Mouse (Mus musculus) ES-E14 (cell line): ENCODE data around the gene Supt5. TPM values are rescaled to one million over a fixed set of nuclear protein-coding genes. Genes with fewer than 3 reads are reported as not detected.

ENCODE experiments used
- DNase-seq: peaks from one replicate; pipeline ENCODE4 v3.0.0-alpha.2; 2013; ENCODE audit warnings: low read depth, low spot score
- H3K27ac ChIP-seq: 2 replicates; pipeline ENCODE4 v1.5.1; 2012; ENCODE audit warnings: low read depth, mild to moderate bottlenecking, low read length, moderate library complexity, mixed read lengths; ENCODE audit not compliant: poor library complexity, insufficient read depth, severe bottlenecking
- H3K36me3 ChIP-seq: 2 replicates; pipeline ENCODE4 v1.6.1; 2012; ENCODE audit warnings: mild to moderate bottlenecking, low read length, moderate library complexity, mixed read lengths; ENCODE audit not compliant: control insufficient read depth, poor library complexity, insufficient read depth, severe bottlenecking
- H3K4me1 ChIP-seq, 2 experiments: fragments of 150-350 bp in 1 of 2; sonication (generic) in 1 of 2; 2 replicates each; pipeline ENCODE4 v1.6.1; 2012; ENCODE audit warnings: low read length in 2 of 2, mild to moderate bottlenecking in 1 of 2, mixed read lengths in 1 of 2; ENCODE audit not compliant: control insufficient read depth in 2 of 2, insufficient read depth in 2 of 2, poor library complexity in 1 of 2
- H3K4me3 ChIP-seq, 2 experiments: fragments of 150-350 bp in 1 of 2; sonication (generic) in 1 of 2; 2 replicates each; pipeline ENCODE4 v1.5.1; 2012; ENCODE audit warnings: low read length in 2 of 2, low read depth in 1 of 2, mild to moderate bottlenecking in 1 of 2, mixed read lengths in 1 of 2; ENCODE audit not compliant: insufficient read depth in 1 of 2, poor library complexity in 1 of 2, severe bottlenecking in 1 of 2
- H3K9ac ChIP-seq: 2 replicates; pipeline ENCODE4 v1.6.1; 2012; ENCODE audit warnings: low read depth, mild to moderate bottlenecking, low read length, mixed read lengths; ENCODE audit not compliant: poor library complexity, insufficient read depth, severe bottlenecking
- H3K9me3 ChIP-seq: fragments of 150-350 bp; sonication (generic); 2 replicates; pipeline ENCODE4 v1.6.1; 2012; ENCODE audit warnings: low read depth, mild to moderate bottlenecking, low read length; ENCODE audit not compliant: control insufficient read depth, insufficient read depth
- CHD2 ChIP-seq: IDR thresholded peaks from 2 replicates; pipeline ENCODE4 v1.6.1; 2014; ENCODE audit warnings: mild to moderate bottlenecking, low read depth, low read length, inconsistent platforms
- HCFC1 ChIP-seq: IDR thresholded peaks from 2 replicates; pipeline ENCODE4 v1.6.1; 2012; ENCODE audit warnings: low read length, inconsistent platforms, borderline replicate concordance; ENCODE audit not compliant: insufficient read depth
- MAFK ChIP-seq: IDR thresholded peaks from 2 replicates; pipeline ENCODE4 v1.6.1; 2014; ENCODE audit warnings: mild to moderate bottlenecking, low read depth, low read length, inconsistent platforms; ENCODE audit not compliant: insufficient read depth
- ZC3H11A ChIP-seq: IDR thresholded peaks from 2 replicates; pipeline ENCODE4 v1.6.1; 2012; ENCODE audit warnings: low read depth, mild to moderate bottlenecking, inconsistent platforms, low read length, borderline replicate concordance
- ZNF384 ChIP-seq: IDR thresholded peaks from 2 replicates; pipeline ENCODE4 v1.6.1; 2012; ENCODE audit warnings: low read depth, low read length, inconsistent platforms
- in situ Hi-C, 2 experiments: fragments of 600-800 bp; cut with MboI; formaldehyde crosslinking; loops; one replicate each; pipeline ENCODE4 v1.15.1; 2025; ENCODE audit warnings: low sequenced_read_pairs in 2 of 2, inconsistent platforms in 1 of 2; ENCODE audit not compliant: unreplicated experiment in 2 of 2
- total RNA-seq: library from RNA; depleted of rRNA; stranded (reverse); fragments of 300-350 nt; gene quantifications from 2 replicates; pipeline ENCODE4 v1.2.3, GENCODE M21; 2012

The Supt5 gene
- total RNA-seq, 1 experiment = 83.7 TPM

DNA sequence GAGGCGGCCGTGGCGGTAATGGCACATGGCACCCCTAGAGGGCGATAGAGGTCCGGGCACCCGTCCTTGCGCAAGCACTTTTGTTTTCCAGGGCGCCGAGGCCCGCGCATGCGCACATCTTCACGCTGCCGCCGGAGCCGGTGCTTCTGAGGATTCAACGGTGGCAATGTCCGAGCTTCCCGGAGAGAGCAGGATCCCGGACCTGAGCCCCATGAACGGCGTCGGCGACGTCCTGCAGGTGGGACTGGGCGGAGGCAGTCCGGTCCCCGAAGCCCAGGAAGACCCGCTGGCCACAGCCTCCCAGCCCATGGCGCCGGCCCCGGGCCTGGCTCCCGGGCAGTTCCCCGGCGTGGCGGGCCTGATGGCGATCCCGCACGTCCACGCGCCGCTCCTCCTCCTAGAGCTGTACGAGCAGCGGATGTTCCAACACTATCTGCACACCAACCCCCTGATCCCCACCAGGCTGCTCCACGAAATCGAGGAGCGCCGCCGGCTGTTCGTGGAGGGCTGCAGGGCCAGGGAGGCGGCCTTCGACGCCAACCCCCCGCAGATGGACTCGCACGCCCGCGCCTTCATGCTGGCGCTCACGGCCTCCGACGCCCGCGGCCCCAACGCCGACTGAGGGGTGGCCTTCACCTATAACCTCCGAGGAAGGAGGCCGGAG lies 60.8 kb downstream of the Supt5 start, which contains the start of gene Eid2b:
Gene Eid2b (plus strand): TSS at position 125 of the 664 bp plus-strand sequence.
- Histone ChIP-seq H3K4me1 (peaks cover 1% of the 10 kb centered on the region in 2 experiments; a peak in 1 of 4 replicates), H3K27ac (peak within 1 kb of the TSS; percentile 59), H3K4me3 (peak within 1 kb of the TSS; percentile 58 to 85), H3K9ac (peak within 1 kb of the TSS; percentile 96), H3K36me3 (no peaks in the 10 kb centered on the region), H3K9me3 (no peaks in the 10 kb centered on the region)
- TF ChIP-seq HCFC1 = no peak; the same call in 1 of the 2 replicates
- peak; percentile 87 for DNase-seq
- in situ Hi-C loops = no loop called here

- in situ Hi-C loops = no loop called here
- no peak for TF ChIP-seq ZNF384
- TF ChIP-seq MAFK = no peak
- TF ChIP-seq HCFC1 = no peak
- TF ChIP-seq CHD2 = no peak
- no peak for TF ChIP-seq ZC3H11A
- Histone ChIP-seq H3K27ac (no peak overlapping the region), H3K4me3 (no peak overlapping the region), H3K9ac (no peak overlapping the region), H3K9me3 (no peaks in the 10 kb centered on the region), H3K4me1 (peaks cover 1% of the 10 kb centered on the region in 2 experiments; a peak in 1 of 4 replicates), H3K36me3 (no peaks in the 10 kb centered on the region)
- no peak for DNase-seq
Measured at GRCm38 (mm10) chr7:28277237-28277614, 61.3 kb downstream of the Supt5 start.

- in situ Hi-C loops = no loop called here
- DNase-seq = no peak
- Histone ChIP-seq H3K9me3 (no peaks in the 10 kb centered on the region), H3K27ac (no peak overlapping the region), H3K4me1 (peaks cover 0 to 7% of the 10 kb centered on the region in 2 experiments; a peak in 2 of 4 replicates), H3K9ac (no peak overlapping the region), H3K36me3 (peaks cover 2% of the 10 kb centered on the region; the same call in 1 of the 2 replicates), H3K4me3 (no peak overlapping the region)
- TF ChIP-seq MAFK = no peak
- TF ChIP-seq ZC3H11A = no peak
- no peak for TF ChIP-seq CHD2
- no peak for TF ChIP-seq HCFC1
- no peak for TF ChIP-seq ZNF384
Measured at GRCm38 (mm10) chr7:28271761-28272160, 66.8 kb downstream of the Supt5 start.

GRCm38 (mm10) chr7:28269355-28269754 lies 69.2 kb downstream of the Supt5 start:
- no peak for TF ChIP-seq MAFK
- H3K27ac ChIP-seq = no peak overlapping the region
- peak overlapping the region; percentile 80 to 96; a peak in 3 of 4 replicates for H3K4me3 ChIP-seq
- H3K4me1 ChIP-seq = peaks cover 0 to 7% of the 10 kb centered on the region in 2 experiments; a peak in 2 of 4 replicates
- H3K9me3 ChIP-seq = no peaks in the 10 kb centered on the region
- DNase-seq = no peak
- in situ Hi-C loops = loop anchor here in 1 of 2 experiments (10.0 kb wide), 1 partner anchor 65 kb away; no protein-coding TSS in a partner anchor
- H3K36me3 ChIP-seq = peaks cover 2% of the 10 kb centered on the region; the same call in 1 of the 2 replicates
- H3K9ac ChIP-seq = no peak overlapping the region
